Mouse (Mus musculus) layer of hippocampus, adult 11-12 months (tissue): ENCODE results near the gene Fam205a1.
A peak's percentile ranks its signal among the peaks of the same experiment; 100 is the strongest.
"Not testable (repeated sequence)": the region's sequence is repeated elsewhere in the genome, so short reads cannot be mapped to it uniquely, and the experiment has no call there.

Experiments used
- DNase-seq: peaks from one replicate; pipeline ENCODE4 v3.0.0; 2022; ENCODE audit warnings: low spot score

Gene Fam205a1

GRCm38 (mm10) chr4:42853788-42854187 is at the start of gene Fam205a1:
Fam205a1 (minus strand) TSS chr4:42853888.
- DNase-seq, result not testable (repeated sequence)

- no peak for DNase-seq
Measured at GRCm38 (mm10) chr4:42902730-42903129, 49.0 kb upstream of the Fam205a1 start.

- DNase-seq, result no peak
Measured at GRCm38 (mm10) chr4:42902174-42902573, 48.5 kb upstream of the Fam205a1 start.

- peak; percentile 42 for DNase-seq
Measured at GRCm38 (mm10) chr4:42900878-42901277, 47.2 kb upstream of the Fam205a1 start.

GRCm38 (mm10) chr4:42898914-42899313 is 45.2 kb upstream of the Fam205a1 start:
- DNase-seq, result no peak

- DNase-seq, result no peak
Measured at GRCm38 (mm10) chr4:42895118-42895517, 41.4 kb upstream of the Fam205a1 start.

GRCm38 (mm10) chr4:42891176-42891575 is 37.5 kb upstream of the Fam205a1 start:
- DNase-seq, result no peak

- DNase-seq, result no peak
Measured at GRCm38 (mm10) chr4:42888806-42889205, 35.1 kb upstream of the Fam205a1 start.

- DNase-seq, result no peak
Measured at GRCm38 (mm10) chr4:42886926-42887325, 33.2 kb upstream of the Fam205a1 start.

GRCm38 (mm10) chr4:42880677-42880948 is 26.9 kb upstream of the Fam205a1 start:
- DNase-seq, result no peak

GRCm38 (mm10) chr4:42879829-42880676 is 26.4 kb upstream of the Fam205a1 start:
- no peak for DNase-seq

- no peak for DNase-seq
Measured at GRCm38 (mm10) chr4:42877657-42878056, 24.0 kb upstream of the Fam205a1 start.

GRCm38 (mm10) chr4:42876586-42877291 is 23.1 kb upstream of the Fam205a1 start:
- peak; percentile 56 for DNase-seq

- DNase-seq, result no peak
Measured at GRCm38 (mm10) chr4:42874134-42874533, 20.4 kb upstream of the Fam205a1 start, which contains the start of gene Fam205c. Fam205c (minus strand) TSS chr4:42874234.

GRCm38 (mm10) chr4:42872746-42873435 is 19.2 kb upstream of the Fam205a1 start:
- no peak for DNase-seq

- DNase-seq, result no peak
Measured at GRCm38 (mm10) chr4:42872151-42872550, 18.5 kb upstream of the Fam205a1 start.

- no peak for DNase-seq
Measured at GRCm38 (mm10) chr4:42870748-42871147, 17.1 kb upstream of the Fam205a1 start.

- no peak for DNase-seq
Measured at GRCm38 (mm10) chr4:42868193-42868592, 14.5 kb upstream of the Fam205a1 start.

GRCm38 (mm10) chr4:42867390-42867789 is 13.7 kb upstream of the Fam205a1 start:
- DNase-seq, result no peak

- not testable (repeated sequence) for DNase-seq
Measured at GRCm38 (mm10) chr4:42863487-42863886, 9.8 kb upstream of the Fam205a1 start.

- not testable (repeated sequence) for DNase-seq
Measured at GRCm38 (mm10) chr4:42860483-42860882, 6.8 kb upstream of the Fam205a1 start.

GRCm38 (mm10) chr4:42856671-42857070 is 3.0 kb upstream of the Fam205a1 start, which contains the start of gene Gm12394:
Gm12394 (minus strand) TSS chr4:42856771.
- not testable (repeated sequence) for DNase-seq
